8 mouse cellular contexts compared by ENCODE assay signal in the genomic region with DNA sequence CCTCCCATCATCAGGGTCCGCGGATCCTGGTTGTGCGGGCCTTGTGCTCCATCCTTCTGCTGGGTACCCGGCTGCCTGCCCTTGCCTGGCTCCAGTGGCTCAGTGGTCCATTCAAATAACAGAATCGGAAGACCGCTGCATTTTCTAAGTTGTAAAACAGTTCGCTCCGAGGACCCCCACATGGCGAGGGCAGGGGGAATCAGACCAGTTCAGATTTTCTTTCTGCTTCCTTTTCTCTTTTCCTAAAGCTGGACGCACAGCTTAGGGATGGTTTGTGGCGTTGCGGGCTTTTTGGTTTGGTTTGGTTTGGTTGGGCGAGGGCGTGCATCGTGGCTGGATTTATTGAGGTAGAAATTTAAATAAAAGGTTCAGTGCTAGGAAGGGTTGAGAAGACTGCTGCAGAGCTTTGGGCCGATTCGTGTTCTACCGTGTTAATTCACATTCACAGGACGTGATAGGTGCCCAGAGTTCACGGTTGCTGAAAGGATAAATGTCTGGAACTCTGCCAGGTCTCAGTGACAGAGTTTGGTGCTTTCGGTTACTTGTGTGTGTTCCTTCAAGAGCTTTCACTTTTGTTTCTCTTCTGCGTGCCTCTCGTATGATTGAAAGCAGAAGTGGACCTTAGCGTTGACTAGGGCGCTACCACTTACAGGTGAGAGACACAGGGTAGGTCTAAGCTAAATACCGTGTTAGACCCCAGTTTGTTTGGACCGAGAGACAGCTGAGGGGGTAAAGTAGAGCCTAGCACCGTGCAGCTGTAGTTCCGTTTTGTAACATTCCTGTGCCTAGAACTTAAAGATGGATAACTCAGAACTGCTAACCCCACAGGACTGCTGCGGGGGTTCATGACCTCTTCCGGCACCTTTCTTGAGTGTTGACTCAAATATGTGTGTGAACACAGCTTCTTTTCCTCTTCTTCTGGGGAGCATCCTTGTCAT.
A peak's percentile ranks its signal among the peaks of the same experiment; 100 is the strongest.
DNase-seq lines count a peak whose midpoint lies in the region; ATAC-seq and TF ChIP-seq lines count a peak whose summit lies in the region.

No protein-coding gene starts in this region.

- peak; percentile 64 for ATAC-seq in common myeloid progenitor, adult 5-6 weeks (replicated peaks; ENCODE audit: low read depth, poor library complexity, severe bottlenecking)
- ATAC-seq in inflammation-experienced regulatory T-cells, adult 6 months = peak; percentile 82
- peak; percentile 78; the same call in 1 of the 2 replicates for ATAC-seq in limb, embryonic 13.5 days (ENCODE audit: low FRiP score, low read depth)
- peak; percentile 24 for ATAC-seq in midbrain, embryonic 15.5 days (replicated peaks)
- ATAC-seq in stomach, embryonic 14.5 days (ENCODE audit: insufficient number of reproducible peaks, insufficient read depth, low FRiP score, low read depth) = no peak

- H3K9ac ChIP-seq in limb, embryonic 13.5 days = peak overlapping the region; percentile 83
- H3K9ac ChIP-seq in midbrain, embryonic 15.5 days = peak overlapping the region; percentile 66
- peak overlapping the region; percentile 78; the same call in 1 of the 2 replicates for H3K9ac ChIP-seq in stomach, embryonic 14.5 days (replicated peaks; ENCODE audit: low read depth, low read length)

- H3K27me3 ChIP-seq in testis, adult 2 months (ENCODE audit: control insufficient read depth, insufficient read depth, low read length) = no peaks in the 10 kb centered on the region; the same call in none of the 2 replicates
- H3K27me3 ChIP-seq in limb, embryonic 13.5 days = 0 out of 2 replicates have a peak, but pooled peaks cover 4% of the 10 kb centered on the region
- H3K27me3 ChIP-seq in midbrain, embryonic 15.5 days (replicated peaks) = no peaks in the 10 kb centered on the region
- H3K27me3 ChIP-seq in stomach, embryonic 14.5 days (ENCODE audit: control insufficient read depth, insufficient read depth, low read length) = no peaks in the 10 kb centered on the region

- TF ChIP-seq CTCF in testis, adult 2 months (IDR thresholded peaks at IDR 0.05; ENCODE audit: control insufficient read depth, insufficient read depth, insufficient replicate concordance, low read depth, low read length) = no peak

- peak overlapping the region; percentile 90 for H3K4me3 ChIP-seq in testis, adult 2 months (ENCODE audit: control insufficient read depth, low read depth, low read length)
- peak overlapping the region; percentile 80 for H3K4me3 ChIP-seq in limb, embryonic 13.5 days
- peak overlapping the region; percentile 94 for H3K4me3 ChIP-seq in midbrain, embryonic 15.5 days
- H3K4me3 ChIP-seq in stomach, embryonic 14.5 days (ENCODE audit: low read depth, low read length) = peak overlapping the region; percentile 74

- peak overlapping the region; percentile 93 for H3K4me2 ChIP-seq in limb, embryonic 13.5 days (replicated peaks)
- H3K4me2 ChIP-seq in midbrain, embryonic 15.5 days = peak overlapping the region; percentile 85
- peak overlapping the region; percentile 80 for H3K4me2 ChIP-seq in stomach, embryonic 14.5 days (replicated peaks; ENCODE audit: low read depth, low read length)

- DNase-seq in testis, postnatal 10 days (ENCODE audit: low spot score) = no peak
- peak; percentile 64 for DNase-seq in gastrocnemius, postnatal 10 days

- no peaks in the 10 kb centered on the region for H3K36me3 ChIP-seq in testis, adult 2 months (ENCODE audit: control insufficient read depth, insufficient read depth, low read length)
- no peaks in the 10 kb centered on the region for H3K36me3 ChIP-seq in limb, embryonic 13.5 days
- no peaks in the 10 kb centered on the region for H3K36me3 ChIP-seq in midbrain, embryonic 15.5 days (replicated peaks)
- H3K36me3 ChIP-seq in stomach, embryonic 14.5 days (ENCODE audit: control insufficient read depth, insufficient read depth, low read length) = no peaks in the 10 kb centered on the region

- H3K27ac ChIP-seq in testis, adult 2 months (ENCODE audit: control insufficient read depth, insufficient read depth, low read depth, low read length) = peak overlapping the region; percentile 90
- H3K27ac ChIP-seq in limb, embryonic 13.5 days = peak overlapping the region; percentile 49
- H3K27ac ChIP-seq in midbrain, embryonic 15.5 days = peak overlapping the region; percentile 98
- H3K27ac ChIP-seq in stomach, embryonic 14.5 days (ENCODE audit: low read length) = peak overlapping the region; percentile 80

- 13% methylated on average over 31 of the region's 31 CpGs for WGBS in limb, embryonic 13.5 days
- WGBS in midbrain, embryonic 15.5 days = 11% methylated on average over 31 of the region's 31 CpGs
- WGBS in stomach, embryonic 14.5 days = 6% methylated on average over 31 of the region's 31 CpGs

- no peak for TF ChIP-seq POLR2A in testis, adult 2 months (IDR thresholded peaks at IDR 0.05; ENCODE audit: control insufficient read depth, low read depth, low read length)

- H3K9me3 ChIP-seq in limb, embryonic 13.5 days = no peaks in the 10 kb centered on the region
- H3K9me3 ChIP-seq in midbrain, embryonic 15.5 days = no peaks in the 10 kb centered on the region
- no peaks in the 10 kb centered on the region for H3K9me3 ChIP-seq in stomach, embryonic 14.5 days (ENCODE audit: control insufficient read depth, low read depth, low read length)

- peaks cover 16% of the 10 kb centered on the region for H3K4me1 ChIP-seq in testis, adult 2 months (ENCODE audit: control insufficient read depth, insufficient read depth, low read length)
- peaks cover 26% of the 10 kb centered on the region for H3K4me1 ChIP-seq in limb, embryonic 13.5 days
- peaks cover 35% of the 10 kb centered on the region for H3K4me1 ChIP-seq in midbrain, embryonic 15.5 days
- H3K4me1 ChIP-seq in stomach, embryonic 14.5 days (ENCODE audit: control insufficient read depth, insufficient read depth, low read length) = peaks cover 16% of the 10 kb centered on the region
